Mouse (Mus musculus): ENCODE data around the gene Spats2. TPM values are rescaled to one million over a fixed set of nuclear protein-coding genes. Genes with fewer than 3 reads are reported as not detected.

Gene Spats2
- 11.5 TPM for polyA plus RNA-seq (2014; fragmentation: Illumina TruSeq; extraction: RNeasy Lipid Tissue Mini Kit (QIAGEN cat#74804); ENCODE audit: low replicate concordance)

DNA sequence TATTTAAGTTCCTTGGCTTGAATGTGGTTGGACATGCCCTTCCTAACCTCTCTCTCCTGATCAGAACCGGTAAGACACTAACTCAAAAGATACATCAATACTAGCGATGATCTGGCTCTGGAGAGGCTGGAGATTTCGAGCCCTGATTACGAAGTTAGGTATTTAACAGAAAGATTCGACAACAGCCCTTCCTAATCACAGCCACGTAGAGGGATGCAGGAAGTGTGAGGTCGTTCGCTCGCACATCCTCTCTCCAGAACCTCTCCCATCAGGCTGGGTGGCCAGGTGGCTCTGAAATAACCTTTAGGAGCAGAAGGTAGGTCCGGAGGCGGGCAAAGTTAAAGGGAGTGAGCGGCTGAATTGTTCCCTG is at the start of gene Spats2:
TSS of gene Spats2 (plus strand) at position 206 of the 370 bp plus-strand sequence.

DNA sequence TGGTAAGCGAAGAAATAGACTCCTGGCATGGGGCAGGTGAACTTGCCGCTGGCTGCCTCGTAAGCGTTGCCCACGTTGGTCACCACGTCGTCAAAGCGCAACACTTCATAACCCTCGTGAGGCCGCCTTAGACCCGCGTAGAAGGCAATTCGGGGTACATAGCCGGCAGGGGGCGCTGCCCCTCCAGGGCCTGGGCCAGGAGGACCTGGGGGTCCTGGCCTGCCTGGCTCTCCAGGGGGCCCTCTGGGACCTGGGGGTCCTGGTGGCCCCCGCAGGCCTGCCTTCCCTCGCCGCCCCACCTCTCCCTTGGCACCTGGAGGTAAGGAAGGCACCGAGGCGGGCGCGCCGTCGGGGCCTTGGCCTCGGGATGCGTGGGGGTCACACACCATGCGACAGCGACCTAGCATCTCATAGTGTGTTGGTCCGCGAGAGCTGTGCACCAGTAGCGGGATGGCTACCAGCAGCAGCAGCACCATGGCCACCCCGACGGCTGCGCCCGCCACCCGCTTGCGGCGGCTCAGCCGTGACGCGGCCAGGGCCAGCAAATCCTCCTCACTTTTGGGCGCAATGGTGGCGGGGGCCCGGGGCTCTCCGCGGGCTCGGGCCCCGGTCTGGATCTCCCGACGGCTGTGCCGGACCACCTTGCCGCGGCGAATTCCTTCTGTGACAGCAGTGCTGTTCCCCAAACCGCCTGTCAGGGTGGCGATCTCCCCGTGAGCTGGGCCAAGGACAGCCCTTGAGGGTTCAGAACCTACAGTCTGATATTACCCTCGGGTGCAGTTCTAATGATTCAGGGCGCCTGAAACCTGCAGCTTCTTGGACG is 38.3 kb upstream of the Spats2 start, which contains the start of gene C1ql4:
TSS of gene C1ql4 (minus strand) at position 565 of the 823 bp plus-strand sequence.

DNA sequence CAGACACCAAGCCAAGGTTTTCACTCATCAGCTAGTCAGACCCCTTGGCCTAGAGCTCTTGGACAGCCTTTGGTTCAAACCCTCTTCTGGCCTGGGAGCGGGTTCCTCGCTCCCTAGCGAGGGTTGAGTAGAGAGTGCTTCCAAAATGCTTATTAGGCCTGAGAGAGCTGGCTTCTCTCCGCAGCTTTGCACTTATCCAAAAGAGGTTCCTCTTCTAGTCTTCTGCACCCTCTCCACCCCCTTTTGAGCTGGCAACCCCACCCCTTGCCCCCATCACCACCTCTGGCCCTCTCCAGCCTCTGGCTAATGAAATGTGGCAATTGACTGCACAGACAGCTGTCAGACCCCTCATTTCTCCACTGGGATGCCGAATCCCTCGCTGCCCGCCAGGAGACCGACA is 32.8 kb upstream of the Spats2 start, which contains the start of gene Dnajc22:
TSS of gene Dnajc22 (plus strand) at position 301 of the 400 bp plus-strand sequence.

DNA sequence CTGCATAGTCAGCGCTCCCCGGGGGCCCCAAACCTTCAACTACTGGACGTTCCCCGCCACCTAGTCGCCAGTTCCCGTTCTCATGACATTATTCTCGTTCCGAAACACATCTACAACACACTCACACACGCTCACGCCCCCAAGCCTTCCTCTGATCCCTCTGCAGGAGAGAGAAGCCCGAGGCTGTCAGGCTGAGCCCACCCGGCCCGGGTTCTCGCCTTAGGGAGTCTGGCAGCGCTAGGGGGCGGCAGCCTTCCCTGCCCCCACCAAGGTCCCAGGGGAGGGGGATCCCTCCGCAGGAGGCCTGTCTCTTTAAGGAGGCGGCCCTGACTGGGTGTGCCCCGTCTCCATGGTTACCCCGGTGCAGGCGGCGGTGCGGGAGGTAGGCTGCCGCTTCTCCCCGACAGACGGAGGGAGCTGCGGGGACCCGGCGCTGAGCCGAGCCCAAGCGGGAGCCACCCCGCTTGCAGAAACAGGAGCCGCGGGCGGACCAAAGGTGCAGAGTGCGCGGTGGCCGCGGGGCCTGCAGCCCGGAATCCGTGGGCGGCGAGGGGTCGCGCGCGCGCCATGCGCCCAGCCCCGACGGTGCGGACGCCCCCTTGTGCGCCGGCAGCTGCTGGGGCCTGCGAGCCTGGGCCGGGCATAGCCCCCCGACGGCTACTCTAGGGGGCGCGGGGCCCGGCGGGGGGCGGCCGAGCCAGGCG is 98.6 kb downstream of the Spats2 start, which contains the start of gene Kcnh3:
TSS of gene Kcnh3 (plus strand) at position 654 of the 704 bp plus-strand sequence.

DNA sequence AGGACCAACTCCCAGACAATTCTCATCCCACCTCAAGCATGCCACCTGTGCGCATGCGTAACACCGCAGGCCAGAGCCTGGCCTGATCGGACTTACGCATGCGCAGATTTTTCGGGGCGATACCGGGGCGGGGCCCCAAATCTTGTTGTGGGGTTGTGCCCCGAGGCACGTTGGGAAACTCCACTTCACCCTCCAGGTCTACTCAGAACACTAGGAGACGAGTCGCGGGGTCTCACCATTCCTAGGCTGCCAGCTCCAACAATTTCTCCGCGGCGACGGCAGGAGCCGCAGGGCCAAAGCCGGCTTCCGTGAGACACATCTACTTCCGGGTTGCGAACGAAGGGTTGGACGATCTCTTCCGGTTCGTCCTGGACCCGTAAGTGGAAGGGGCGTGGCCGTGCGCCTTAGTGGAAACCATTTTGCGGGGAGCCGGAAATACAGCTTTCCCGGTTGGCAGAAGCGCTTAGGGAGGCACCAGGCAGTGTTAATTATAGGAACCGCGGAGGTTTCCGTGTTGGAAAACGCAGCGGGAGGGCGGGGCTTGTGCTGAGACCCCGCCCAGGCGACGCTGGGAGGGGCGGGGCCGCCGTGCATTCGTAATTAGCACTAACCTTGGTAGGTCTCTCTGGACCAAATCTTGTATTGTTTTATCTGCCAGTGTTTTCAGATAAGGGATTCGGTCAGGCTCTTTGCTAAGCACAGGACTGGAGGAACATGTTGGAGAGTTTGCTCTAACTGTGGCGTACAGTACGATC is 126.1 kb downstream of the Spats2 start, which contains the start of gene Mcrs1:
TSS of gene Mcrs1 (minus strand) at position 336 of the 755 bp plus-strand sequence.

Other genes starting within 250 kb of the Spats2 start
- gene Rhebl1, start 231.4 kb upstream of the Spats2 start, polyA plus RNA-seq (2014; fragmentation: Illumina TruSeq; extraction: RNeasy Lipid Tissue Mini Kit (QIAGEN cat#74804); ENCODE audit: low replicate concordance): 13.2 TPM
- not detected for gene Dhh, start 227.4 kb upstream of the Spats2 start, polyA plus RNA-seq (2014; fragmentation: Illumina TruSeq; extraction: RNeasy Lipid Tissue Mini Kit (QIAGEN cat#74804); ENCODE audit: low replicate concordance)
- 4.2 TPM for gene Lmbr1l, start 207.7 kb upstream of the Spats2 start, polyA plus RNA-seq (2014; fragmentation: Illumina TruSeq; extraction: RNeasy Lipid Tissue Mini Kit (QIAGEN cat#74804); ENCODE audit: low replicate concordance)
- gene Tuba1b, start 191.4 kb upstream of the Spats2 start, polyA plus RNA-seq (2014; fragmentation: Illumina TruSeq; extraction: RNeasy Lipid Tissue Mini Kit (QIAGEN cat#74804); ENCODE audit: low replicate concordance): 12.4 TPM
- not detected for gene Gm49450, start 172.4 kb upstream of the Spats2 start, polyA plus RNA-seq (2014; fragmentation: Illumina TruSeq; extraction: RNeasy Lipid Tissue Mini Kit (QIAGEN cat#74804); ENCODE audit: low replicate concordance)
- gene Tuba1a, start 172.2 kb upstream of the Spats2 start, polyA plus RNA-seq (2014; fragmentation: Illumina TruSeq; extraction: RNeasy Lipid Tissue Mini Kit (QIAGEN cat#74804); ENCODE audit: low replicate concordance): 18.2 TPM
- 10.2 TPM for gene Tuba1c, start 96.0 kb upstream of the Spats2 start, polyA plus RNA-seq (2014; fragmentation: Illumina TruSeq; extraction: RNeasy Lipid Tissue Mini Kit (QIAGEN cat#74804); ENCODE audit: low replicate concordance)
- 0.45 TPM for gene Prph, start 70.7 kb upstream of the Spats2 start, polyA plus RNA-seq (2014; fragmentation: Illumina TruSeq; extraction: RNeasy Lipid Tissue Mini Kit (QIAGEN cat#74804); ENCODE audit: low replicate concordance)
- gene Troap, start 51.3 kb upstream of the Spats2 start, polyA plus RNA-seq (2014; fragmentation: Illumina TruSeq; extraction: RNeasy Lipid Tissue Mini Kit (QIAGEN cat#74804); ENCODE audit: low replicate concordance): 0.71 TPM
- not detected for gene C1ql4, start 38.1 kb upstream of the Spats2 start, polyA plus RNA-seq (2014; fragmentation: Illumina TruSeq; extraction: RNeasy Lipid Tissue Mini Kit (QIAGEN cat#74804); ENCODE audit: low replicate concordance)
- gene Dnajc22, start 32.7 kb upstream of the Spats2 start, polyA plus RNA-seq (2014; fragmentation: Illumina TruSeq; extraction: RNeasy Lipid Tissue Mini Kit (QIAGEN cat#74804); ENCODE audit: low replicate concordance): 11.9 TPM
- not detected for gene Kcnh3, start 98.9 kb downstream of the Spats2 start, polyA plus RNA-seq (2014; fragmentation: Illumina TruSeq; extraction: RNeasy Lipid Tissue Mini Kit (QIAGEN cat#74804); ENCODE audit: low replicate concordance)
- gene Mcrs1, start 126.0 kb downstream of the Spats2 start, polyA plus RNA-seq (2014; fragmentation: Illumina TruSeq; extraction: RNeasy Lipid Tissue Mini Kit (QIAGEN cat#74804); ENCODE audit: low replicate concordance): not detected
- 1.1 TPM for gene Prpf40b, start 169.2 kb downstream of the Spats2 start, polyA plus RNA-seq (2014; fragmentation: Illumina TruSeq; extraction: RNeasy Lipid Tissue Mini Kit (QIAGEN cat#74804); ENCODE audit: low replicate concordance)
- not detected for gene Fam186b, start 170.0 kb downstream of the Spats2 start, polyA plus RNA-seq (2014; fragmentation: Illumina TruSeq; extraction: RNeasy Lipid Tissue Mini Kit (QIAGEN cat#74804); ENCODE audit: low replicate concordance)
- 0.48 TPM for gene Fmnl3, start 244.6 kb downstream of the Spats2 start, polyA plus RNA-seq (2014; fragmentation: Illumina TruSeq; extraction: RNeasy Lipid Tissue Mini Kit (QIAGEN cat#74804); ENCODE audit: low replicate concordance)

Data from small intestine, adult 10 weeks (tissue).